Mouse (Mus musculus) activated CD4-positive, CD25-positive, alpha-beta regulatory T cell (primary cell): Measurements from ENCODE around the gene Nf1. TPM values are rescaled to one million over a fixed set of nuclear protein-coding genes. Genes with fewer than 3 reads are reported as not detected.

ENCODE experiments used
- polyA plus RNA-seq, 2 experiments: library from polyadenylated mRNA; unstranded; fragments of 100-300 nt; shearing (Covaris generic); gene quantifications; one replicate each; pipeline ENCODE4 v1.2.1; 2017

Nf1 gene
- 1 to 10 TPM; 1.3 to 2.1 TPM for polyA plus RNA-seq

DNA sequence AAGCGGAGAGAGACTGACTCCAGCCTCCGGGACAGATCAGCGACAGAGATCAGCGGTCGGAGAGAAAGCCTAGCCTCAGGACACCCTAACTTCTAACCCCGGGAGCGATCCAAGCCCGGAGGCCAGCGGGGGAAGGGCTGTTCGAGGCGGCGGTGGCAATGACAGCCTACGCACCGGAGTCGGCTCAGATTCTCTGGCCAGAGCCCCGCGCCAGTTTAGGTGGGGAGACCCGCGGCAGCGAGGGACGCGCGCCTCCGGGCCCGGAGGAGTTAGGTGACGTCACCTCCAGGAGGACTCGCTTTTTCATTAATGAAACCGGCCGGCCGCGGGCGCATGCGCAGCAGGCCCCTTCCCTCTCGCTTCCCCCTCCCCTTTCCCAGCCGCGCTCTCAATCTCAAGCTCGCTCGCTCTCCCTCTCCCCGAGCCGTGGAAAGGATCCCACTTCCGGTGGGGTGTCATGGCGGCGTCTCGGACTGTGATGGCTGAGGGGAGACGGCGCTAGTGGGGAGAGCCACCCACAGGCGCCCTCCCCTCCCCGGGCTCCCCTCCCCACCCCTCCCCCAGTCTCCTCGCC is at the start of gene Nf1:
Gene Nf1, plus strand, starts transcription at position 460 of the 574 bp plus-strand sequence.

GRCm38 (mm10) chr11:79296856-79297491 is 42.5 kb upstream of the Nf1 start, which contains the start of gene Gm9964:
Gene Gm9964, minus strand, starts transcription at chr11:79296906.

GRCm38 (mm10) chr11:79503845-79504244 is 164.4 kb downstream of the Nf1 start, which contains the start of gene Omg:
Gene Omg, minus strand, starts transcription at chr11:79504084.

DNA sequence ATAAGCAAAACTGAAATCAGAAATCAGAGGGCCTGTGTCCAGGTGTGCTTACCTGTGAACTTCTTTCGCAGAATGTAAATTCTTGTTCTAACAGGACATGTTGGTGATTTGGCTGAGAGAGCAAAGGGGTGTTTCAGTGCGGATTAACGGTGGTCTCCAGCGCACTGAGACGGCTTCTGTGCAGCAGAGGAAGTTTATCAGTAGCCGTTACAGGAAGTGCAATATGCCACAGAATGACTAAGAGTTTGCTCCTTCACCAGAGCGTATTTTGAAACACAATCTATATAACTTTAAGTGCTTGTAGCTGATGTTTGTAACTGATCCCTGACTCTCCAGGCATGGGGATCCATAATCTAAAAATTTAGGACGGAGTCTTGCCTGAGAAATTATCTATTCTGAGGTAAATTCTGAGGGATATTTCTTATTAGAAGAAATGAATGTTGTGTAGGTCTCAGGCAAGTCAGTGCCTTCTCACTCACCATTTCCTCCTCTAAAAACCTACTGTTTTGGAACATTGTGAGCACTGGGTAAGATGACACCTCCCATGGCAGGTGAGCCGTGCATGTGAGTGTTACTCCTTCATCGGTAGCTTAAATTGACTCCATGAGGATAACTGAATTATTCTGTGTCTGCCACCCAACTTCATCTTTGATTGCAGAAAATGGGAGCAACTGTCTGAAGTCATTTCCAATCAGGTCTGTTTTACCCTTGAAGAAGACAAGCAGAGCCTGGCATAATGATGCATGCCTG is 184.2 kb downstream of the Nf1 start, which contains the start of gene Evi2b:
Gene Evi2b, minus strand, starts transcription at position 203 of the 750 bp plus-strand sequence.

GRCm38 (mm10) chr11:79530333-79530761 is 190.9 kb downstream of the Nf1 start, which contains the start of the genes Evi2 and Evi2a:
Gene Evi2, minus strand, starts transcription at chr11:79530589.
Gene Evi2a, minus strand, starts transcription at chr11:79530609.

DNA sequence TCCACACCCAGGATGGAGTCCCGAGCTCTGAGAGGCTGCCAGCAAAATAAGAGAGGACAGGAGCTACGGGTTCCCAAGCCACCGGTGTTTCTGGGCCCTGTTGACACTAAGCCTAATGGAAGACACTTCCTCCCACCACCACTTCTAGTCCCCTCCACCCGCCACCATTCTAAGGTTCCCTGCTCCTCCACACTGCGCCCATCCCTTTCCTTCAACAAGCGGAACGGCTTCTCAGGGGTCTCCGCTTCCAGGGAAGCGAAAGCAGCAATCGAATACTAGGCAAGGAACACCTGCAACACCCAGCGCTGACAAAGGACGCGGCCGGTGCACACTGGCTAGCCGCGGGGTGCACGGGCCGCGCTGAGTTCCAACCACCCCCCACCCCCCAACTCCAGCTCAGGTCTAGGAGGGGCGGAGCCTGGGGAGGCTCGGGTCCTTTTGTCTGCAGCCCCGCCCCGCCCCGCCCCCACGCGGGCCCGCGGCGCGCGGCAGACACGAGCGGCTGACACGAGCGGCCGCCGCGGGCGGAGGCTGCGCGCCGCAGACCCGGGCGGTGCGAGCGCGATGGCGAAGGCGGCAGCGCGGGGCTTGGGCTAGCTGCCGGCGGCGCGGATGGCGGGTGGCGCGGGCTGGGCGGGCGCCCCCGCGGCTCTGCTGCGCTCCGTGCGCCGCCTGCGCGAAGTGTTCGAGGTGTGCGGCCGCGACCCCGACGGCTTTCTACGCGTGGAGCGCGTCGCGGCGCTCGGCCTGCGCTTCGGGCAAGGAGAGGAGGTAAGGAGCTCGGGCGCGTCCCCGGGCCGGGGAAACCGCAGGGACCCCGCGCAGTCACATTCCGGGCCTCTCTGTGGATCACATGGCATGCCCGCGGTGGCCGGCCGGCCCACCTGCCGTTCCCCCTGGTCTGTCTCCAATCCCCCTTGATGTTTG is 251.4 kb downstream of the Nf1 start, which contains the start of gene Rab11fip4:
Gene Rab11fip4, plus strand, starts transcription at position 549 of the 927 bp plus-strand sequence.

Other genes starting within 250 kb of the Nf1 start
- 10 to 100 TPM in 1 of 2 experiments, 1 to 10 TPM in 1; 8.8 to 11.6 TPM for gene Ksr1, start 193.3 kb upstream of the Nf1 start, polyA plus RNA-seq
- 100 to 1,000 TPM; 116 to 128 TPM for gene Wsb1, start 85.0 kb upstream of the Nf1 start, polyA plus RNA-seq
- gene Gm9964, start 42.8 kb upstream of the Nf1 start, polyA plus RNA-seq: under 1 TPM in 1 of 2 experiments, not detected in 1; 0.25 TPM
- gene Omg, start 164.4 kb downstream of the Nf1 start, polyA plus RNA-seq: not detected
- 10 to 100 TPM; 59.4 to 66.3 TPM for gene Evi2b, start 184.1 kb downstream of the Nf1 start, polyA plus RNA-seq
- 1 to 10 TPM; 3.2 to 4.1 TPM for gene Evi2, start 190.9 kb downstream of the Nf1 start, polyA plus RNA-seq
- gene Evi2a, start 190.9 kb downstream of the Nf1 start, polyA plus RNA-seq: 10 to 100 TPM; 28.2 to 33.4 TPM